Mouse (Mus musculus) T-cell, adult 2 months (primary cell): ENCODE results near the gene Gm5725.
"Not testable (repeated sequence)": the region's sequence is repeated elsewhere in the genome, so short reads cannot be mapped to it uniquely, and the experiment has no call there.

Experiments used
- DNase-seq: peaks from one replicate; pipeline ENCODE4 v3.0.0; 2022; ENCODE audit warnings: low spot score

Gene Gm5725

DNA sequence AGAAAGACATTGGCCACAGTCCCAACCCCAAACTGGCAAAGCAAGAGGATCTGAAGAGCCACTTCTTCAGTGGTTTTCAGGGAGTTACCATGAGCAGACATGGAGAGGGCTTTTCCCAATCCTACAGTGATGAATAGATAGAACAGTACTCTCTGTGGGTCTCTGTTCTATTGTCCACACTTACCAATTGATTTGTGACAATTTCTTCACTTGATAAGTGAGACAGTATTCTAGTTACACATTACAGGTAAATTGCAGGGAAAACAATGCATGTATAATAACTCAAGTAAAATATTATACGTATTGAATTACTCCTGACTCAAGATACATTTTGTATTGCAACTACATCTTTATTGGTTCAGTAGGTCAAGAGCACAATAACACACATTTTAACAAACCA lies at the start of gene Gm5725:
Gene Gm5725 (minus strand): TSS at position 101 of the 400 bp plus-strand sequence.
- not testable (repeated sequence) for DNase-seq

DNA sequence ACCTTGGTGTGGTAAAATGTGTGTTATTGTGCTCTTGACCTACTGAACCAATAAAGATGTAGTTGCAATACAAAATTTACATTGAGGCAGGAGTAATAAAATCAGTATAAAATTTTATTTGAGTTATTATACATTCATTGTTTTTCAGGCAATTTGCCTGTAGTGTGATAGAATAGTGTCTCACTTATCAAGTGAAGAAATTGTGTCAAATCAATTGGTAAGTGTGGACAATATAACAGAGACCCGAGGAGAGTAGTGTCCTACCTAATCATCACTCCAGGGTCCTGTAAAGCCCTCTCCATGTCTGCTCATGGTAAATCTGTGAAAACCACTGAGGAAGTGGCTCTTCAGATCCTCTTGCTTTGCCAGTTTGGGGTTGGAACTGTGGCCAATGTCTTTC lies 12.0 kb downstream of the Gm5725 start, which contains the start of gene Vmn1r135:
Gene Vmn1r135 (plus strand): TSS at position 301 of the 400 bp plus-strand sequence.
- DNase-seq: not testable (repeated sequence)

DNA sequence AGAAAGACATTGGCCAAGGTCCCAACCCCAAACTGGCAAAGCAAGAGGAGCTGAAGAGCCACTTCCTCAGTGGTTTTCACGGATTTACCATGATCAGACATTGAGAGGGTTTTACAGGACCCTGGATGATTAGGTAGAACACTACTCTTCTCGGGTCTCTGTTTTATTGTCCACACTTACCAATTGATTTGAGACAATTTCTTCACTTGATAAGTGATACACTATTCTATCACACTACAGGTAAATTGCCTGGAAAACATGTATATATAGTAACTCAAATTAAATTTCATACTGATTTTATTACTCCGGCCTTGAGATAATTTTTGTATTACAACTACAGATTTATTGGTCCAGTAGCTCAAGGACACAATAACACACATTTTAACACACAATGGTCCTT lies 47.4 kb downstream of the Gm5725 start, which contains the start of gene Gm4177:
Gene Gm4177 (minus strand): TSS at position 101 of the 400 bp plus-strand sequence.
- not testable (repeated sequence) for DNase-seq
